Mouse (Mus musculus): ENCODE measurements around the gene Galm.

GRCm38 (mm10) chr17:80139753-80140444 is 12.6 kb downstream of the Galm start:
- no peak for TF ChIP-seq GATA1 (IDR thresholded peaks at IDR 0.05; ENCODE audit: low read length)
- no peak for TF ChIP-seq TAL1 (IDR thresholded peaks at IDR 0.05; ENCODE audit: low read length)

Data from erythroblast, embryonic 14.5 days (primary cell).